Mouse (Mus musculus): ENCODE results near the gene Ulk1.

GRCm38 (mm10) chr5:110857091-110857490 is 47.2 kb upstream of the Ulk1 start:
- TF ChIP-seq TAL1 (IDR thresholded peaks at IDR 0.05; ENCODE audit: low read length) (no peak), GATA1 (IDR thresholded peaks at IDR 0.05; ENCODE audit: low read length) (no peak)
